Mouse (Mus musculus): ENCODE measurements around the gene Cd3eap. TPM values are rescaled to one million over a fixed set of nuclear protein-coding genes. Genes with fewer than 3 reads are reported as not detected.

Gene Cd3eap
- polyA plus RNA-seq, 1 experiment from 2014 or later: 28.4 TPM

- no peak overlapping the region for H3K9ac ChIP-seq (replicated peaks)
- peak overlapping the region; percentile 98 for H3K4me2 ChIP-seq
- H3K4me3 ChIP-seq (replicated peaks): peak overlapping the region; percentile 75
- 8% methylated on average over 16 of the region's 16 CpGs for WGBS
- H3K27me3 ChIP-seq: peaks cover 16% of the 10 kb centered on the region
- no peak overlapping the region for H3K27ac ChIP-seq
- peaks cover 21% of the 10 kb centered on the region for H3K4me1 ChIP-seq (replicated peaks)
- H3K9me3 ChIP-seq: no peaks in the 10 kb centered on the region
- peaks cover 14% of the 10 kb centered on the region for H3K36me3 ChIP-seq
- ATAC-seq (ENCODE audit: insufficient number of reproducible peaks, insufficient read depth, low FRiP score, low TSS enrichment, low read depth): no peak
Measured at GRCm38 (mm10) chr7:19361720-19362119, 2.4 kb upstream of the Cd3eap start.

- Histone ChIP-seq H3K4me2 (peak overlapping the region; percentile 98), H3K27ac (no peak overlapping the region), H3K9me3 (no peaks in the 10 kb centered on the region), H3K4me3 (replicated peaks) (peak overlapping the region; percentile 75), H3K36me3 (peaks cover 21% of the 10 kb centered on the region), H3K27me3 (peaks cover 16% of the 10 kb centered on the region), H3K9ac (replicated peaks) (peak overlapping the region; percentile 54), H3K4me1 (replicated peaks) (peaks cover 21% of the 10 kb centered on the region)
- ATAC-seq (ENCODE audit: insufficient number of reproducible peaks, insufficient read depth, low FRiP score, low TSS enrichment, low read depth): peak; percentile 26; the same call in 1 of the 2 replicates
- under 1% methylated on average over 27 of the region's 27 CpGs for WGBS
Measured at GRCm38 (mm10) chr7:19360944-19361343, 1.7 kb upstream of the Cd3eap start.

GRCm38 (mm10) chr7:19359892-19360641, 784 bp upstream of the Cd3eap start:
- Histone ChIP-seq H3K27me3 (peaks cover 16% of the 10 kb centered on the region), H3K9me3 (no peaks in the 10 kb centered on the region), H3K4me3 (replicated peaks) (peak overlapping the region; percentile 75), H3K4me2 (peak overlapping the region; percentile 98), H3K9ac (replicated peaks) (peak overlapping the region; percentile 68), H3K4me1 (replicated peaks) (peaks cover 21% of the 10 kb centered on the region), H3K36me3 (peaks cover 28% of the 10 kb centered on the region), H3K27ac (peak overlapping the region; percentile 50; the same call in 1 of the 2 replicates)
- ATAC-seq (ENCODE audit: insufficient number of reproducible peaks, insufficient read depth, low FRiP score, low TSS enrichment, low read depth): peak; percentile 65
- WGBS: under 1% methylated on average over 45 of the region's 45 CpGs

- no peaks in the 10 kb centered on the region for H3K9me3 ChIP-seq
- no peak for ATAC-seq (ENCODE audit: insufficient number of reproducible peaks, insufficient read depth, low FRiP score, low TSS enrichment, low read depth)
- H3K27me3 ChIP-seq: peaks cover 16% of the 10 kb centered on the region
- peaks cover 21% of the 10 kb centered on the region for H3K4me1 ChIP-seq (replicated peaks)
- peak overlapping the region; percentile 68 for H3K9ac ChIP-seq (replicated peaks)
- peak overlapping the region; percentile 98 for H3K4me2 ChIP-seq
- no peak overlapping the region for H3K27ac ChIP-seq
- H3K4me3 ChIP-seq (replicated peaks): peak overlapping the region; percentile 75
- WGBS: 22% methylated on average over 13 of the region's 13 CpGs
- peaks cover 41% of the 10 kb centered on the region for H3K36me3 ChIP-seq
Measured at GRCm38 (mm10) chr7:19358634-19359033, 649 bp downstream of the Cd3eap start.

- ATAC-seq (ENCODE audit: insufficient number of reproducible peaks, insufficient read depth, low FRiP score, low TSS enrichment, low read depth): no peak
- H3K9me3 ChIP-seq: no peaks in the 10 kb centered on the region
- peaks cover 21% of the 10 kb centered on the region for H3K4me1 ChIP-seq (replicated peaks)
- peaks cover 12% of the 10 kb centered on the region for H3K27me3 ChIP-seq
- peak overlapping the region; percentile 75 for H3K4me3 ChIP-seq (replicated peaks)
- WGBS: 93% methylated on average over 25 of the region's 25 CpGs
- H3K4me2 ChIP-seq: peak overlapping the region; percentile 98
- H3K9ac ChIP-seq (replicated peaks): peak overlapping the region; percentile 68
- H3K27ac ChIP-seq: no peak overlapping the region
- H3K36me3 ChIP-seq: peaks cover 50% of the 10 kb centered on the region
Measured at GRCm38 (mm10) chr7:19357381-19358375, 1.6 kb downstream of the Cd3eap start.

- WGBS: 72% methylated on average over 10 of the region's 10 CpGs
- no peaks in the 10 kb centered on the region for H3K27me3 ChIP-seq
- H3K9ac ChIP-seq (replicated peaks): no peak overlapping the region
- H3K4me1 ChIP-seq (replicated peaks): peaks cover 10% of the 10 kb centered on the region
- no peak for ATAC-seq (ENCODE audit: insufficient number of reproducible peaks, insufficient read depth, low FRiP score, low TSS enrichment, low read depth)
- no peaks in the 10 kb centered on the region for H3K9me3 ChIP-seq
- no peak overlapping the region for H3K27ac ChIP-seq
- H3K4me3 ChIP-seq (replicated peaks): no peak overlapping the region
- peaks cover 64% of the 10 kb centered on the region for H3K36me3 ChIP-seq
- H3K4me2 ChIP-seq: no peak overlapping the region
Measured at GRCm38 (mm10) chr7:19356311-19356710, 3.0 kb downstream of the Cd3eap start.

- H3K27ac ChIP-seq: no peak overlapping the region
- peaks cover 9% of the 10 kb centered on the region for H3K4me1 ChIP-seq (replicated peaks)
- H3K27me3 ChIP-seq: no peaks in the 10 kb centered on the region
- 93% methylated on average over 5 of the region's 5 CpGs for WGBS
- H3K36me3 ChIP-seq: peaks cover 75% of the 10 kb centered on the region
- no peak overlapping the region for H3K4me3 ChIP-seq (replicated peaks)
- no peak overlapping the region for H3K9ac ChIP-seq (replicated peaks)
- ATAC-seq (ENCODE audit: insufficient number of reproducible peaks, insufficient read depth, low FRiP score, low TSS enrichment, low read depth): no peak
- no peak overlapping the region for H3K4me2 ChIP-seq
- H3K9me3 ChIP-seq: no peaks in the 10 kb centered on the region
Measured at GRCm38 (mm10) chr7:19354991-19355390, 4.3 kb downstream of the Cd3eap start.

- Histone ChIP-seq H3K27me3 (no peaks in the 10 kb centered on the region), H3K27ac (no peak overlapping the region), H3K9ac (replicated peaks) (no peak overlapping the region), H3K36me3 (peaks cover 75% of the 10 kb centered on the region), H3K9me3 (no peaks in the 10 kb centered on the region), H3K4me2 (no peak overlapping the region), H3K4me3 (replicated peaks) (no peak overlapping the region), H3K4me1 (replicated peaks) (peaks cover 8% of the 10 kb centered on the region)
- 93% methylated on average over 8 of the region's 8 CpGs for WGBS
- no peak for ATAC-seq (ENCODE audit: insufficient number of reproducible peaks, insufficient read depth, low FRiP score, low TSS enrichment, low read depth)
Measured at GRCm38 (mm10) chr7:19350221-19350620, 9.1 kb downstream of the Cd3eap start.

GRCm38 (mm10) chr7:19349188-19349915, 9.9 kb downstream of the Cd3eap start:
- whole genome bisulfite sequencing: 88% methylated on average over 13 of the region's 13 CpGs
- H3K27me3 ChIP-seq: no peaks in the 10 kb centered on the region

GRCm38 (mm10) chr7:19344938-19345471, 14.3 kb downstream of the Cd3eap start:
- peak overlapping the region; percentile 52 for H3K4me3 ChIP-seq (replicated peaks)
- H3K27me3 ChIP-seq: peaks cover 16% of the 10 kb centered on the region
- peak overlapping the region; percentile 62 for H3K9ac ChIP-seq (replicated peaks)
- peak overlapping the region; percentile 82 for H3K4me2 ChIP-seq
- WGBS: under 1% methylated on average over 31 of the region's 31 CpGs
- H3K27ac ChIP-seq: peak overlapping the region; percentile 87
- H3K9me3 ChIP-seq: no peaks in the 10 kb centered on the region
- ATAC-seq (ENCODE audit: insufficient number of reproducible peaks, insufficient read depth, low FRiP score, low TSS enrichment, low read depth): peak; percentile 96
- H3K36me3 ChIP-seq: peaks cover 26% of the 10 kb centered on the region
- H3K4me1 ChIP-seq (replicated peaks): peaks cover 30% of the 10 kb centered on the region

More at GRCm38 (mm10) chr7:19349188-19349915, 9.9 kb downstream of the Cd3eap start:
- no peak overlapping the region for H3K27ac ChIP-seq
- ATAC-seq (ENCODE audit: insufficient number of reproducible peaks, insufficient read depth, low FRiP score, low TSS enrichment, low read depth): no peak
- no peak overlapping the region; the same call in 1 of the 2 replicates for H3K9ac ChIP-seq (replicated peaks)
- H3K4me2 ChIP-seq: no peak overlapping the region
- peaks cover 11% of the 10 kb centered on the region for H3K4me1 ChIP-seq (replicated peaks)
- no peak overlapping the region for H3K4me3 ChIP-seq (replicated peaks)
- no peaks in the 10 kb centered on the region for H3K9me3 ChIP-seq
- H3K36me3 ChIP-seq: peaks cover 66% of the 10 kb centered on the region

Data from limb, embryonic 12.5 days (tissue).